Mouse (Mus musculus) spleen, postnatal 4 days (tissue): ENCODE data around the gene Adam19.

Source experiments
- DNase-seq, 2 experiments: peaks; one replicate each; pipeline ENCODE4 v3.0.0; 2022; ENCODE audit warnings: low spot score in 2 of 2

Adam19 gene

DNA sequence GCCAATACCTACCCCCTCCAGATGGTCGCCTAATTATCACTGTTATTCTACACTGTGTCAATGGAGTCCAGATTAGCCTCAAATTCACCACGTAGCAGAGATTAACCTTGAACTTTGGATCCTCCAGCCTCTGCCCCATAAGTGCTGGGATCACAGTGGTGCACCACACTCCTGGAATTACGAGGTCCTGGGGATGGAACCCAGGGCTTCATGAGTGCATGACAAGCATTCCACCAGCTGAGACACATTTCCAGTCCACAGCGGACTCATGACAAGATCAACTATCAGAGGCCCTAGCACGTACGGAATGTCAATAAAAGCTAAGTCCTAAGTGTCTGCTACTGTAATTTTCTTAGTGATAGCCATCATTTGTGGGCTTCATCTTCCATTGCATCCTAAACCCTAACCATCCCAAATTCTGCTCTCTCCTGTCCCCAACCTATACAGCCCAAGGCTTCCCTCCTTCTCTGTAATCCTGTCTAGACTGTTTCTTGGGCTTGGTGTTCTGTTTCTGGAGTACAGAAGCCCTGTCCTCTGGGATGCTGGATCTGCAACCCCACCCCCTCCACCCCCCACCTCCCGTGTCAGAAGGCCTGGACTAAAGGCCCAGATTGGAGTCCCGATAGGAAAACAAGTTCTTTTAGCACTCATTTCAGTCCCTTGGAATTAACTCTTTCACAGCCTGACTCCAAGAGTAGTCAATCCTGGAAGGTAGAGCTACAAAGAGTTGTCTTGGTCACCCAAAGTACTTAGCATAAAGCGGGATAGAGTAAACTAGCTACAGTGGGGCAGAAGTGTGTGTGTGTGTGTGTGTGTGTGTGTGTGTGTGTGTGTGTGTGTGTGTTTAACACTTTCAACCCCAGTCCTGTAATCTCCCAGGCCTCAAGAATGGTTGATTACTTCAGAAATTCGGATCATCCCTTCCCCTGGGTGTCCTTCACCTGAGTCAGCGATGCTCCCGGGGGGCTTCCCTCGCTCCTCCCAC, 589 bp upstream of the Adam19 start:
- no peak for DNase-seq

- DNase-seq = no peak
Observed at GRCm38 (mm10) chr11:46056770-46057411, 1.1 kb downstream of the Adam19 start.

DNA sequence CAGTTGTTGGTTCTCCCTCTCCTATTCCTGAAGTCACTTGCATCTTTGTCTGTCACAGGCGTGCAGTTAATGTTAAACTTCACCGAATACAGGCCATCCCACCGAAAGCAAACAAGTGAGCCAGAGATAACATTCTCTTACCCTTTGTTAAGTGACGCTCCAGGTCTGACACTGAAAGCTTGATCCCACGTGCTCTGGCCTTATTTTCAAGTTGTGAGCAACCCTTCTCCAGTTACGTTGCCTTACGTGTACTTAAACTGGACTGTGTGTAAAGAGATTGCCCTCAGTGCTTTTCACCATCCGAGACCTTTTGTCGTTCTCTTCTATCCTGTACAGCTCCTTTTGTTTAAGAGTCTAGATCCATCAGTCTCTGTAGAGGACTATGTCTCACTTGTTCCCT, 2.2 kb downstream of the Adam19 start:
- DNase-seq = no peak

DNA sequence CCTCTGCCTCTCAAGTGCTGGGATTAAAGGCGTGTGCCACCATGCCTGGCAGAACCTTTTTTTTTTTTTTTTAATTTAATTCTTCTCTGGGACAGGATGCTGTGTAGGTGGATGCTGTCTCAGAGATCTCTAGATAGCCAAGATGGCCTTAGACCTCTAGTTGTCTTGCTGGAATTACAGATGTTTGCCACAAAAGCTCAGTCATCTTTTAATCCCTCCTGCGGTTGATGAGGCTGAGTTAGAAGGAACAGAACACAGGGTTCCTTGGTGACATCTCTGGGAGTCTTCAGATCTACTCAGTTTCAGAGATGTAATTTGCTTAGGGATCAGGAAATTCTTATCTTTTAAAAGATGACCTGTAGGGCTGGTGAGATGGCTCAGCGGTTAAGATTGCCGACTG, 3.1 kb downstream of the Adam19 start:
- DNase-seq = no peak

- DNase-seq = no peak
Observed at GRCm38 (mm10) chr11:46059887-46060650, 4.3 kb downstream of the Adam19 start.

GRCm38 (mm10) chr11:46060651-46061020, 4.8 kb downstream of the Adam19 start:
- DNase-seq = no peak

GRCm38 (mm10) chr11:46061776-46062445, 6.1 kb downstream of the Adam19 start:
- no peak for DNase-seq

GRCm38 (mm10) chr11:46062569-46062968, 6.8 kb downstream of the Adam19 start:
- DNase-seq = no peak

- DNase-seq = no peak
Observed at GRCm38 (mm10) chr11:46062993-46063731, 7.4 kb downstream of the Adam19 start.

DNA sequence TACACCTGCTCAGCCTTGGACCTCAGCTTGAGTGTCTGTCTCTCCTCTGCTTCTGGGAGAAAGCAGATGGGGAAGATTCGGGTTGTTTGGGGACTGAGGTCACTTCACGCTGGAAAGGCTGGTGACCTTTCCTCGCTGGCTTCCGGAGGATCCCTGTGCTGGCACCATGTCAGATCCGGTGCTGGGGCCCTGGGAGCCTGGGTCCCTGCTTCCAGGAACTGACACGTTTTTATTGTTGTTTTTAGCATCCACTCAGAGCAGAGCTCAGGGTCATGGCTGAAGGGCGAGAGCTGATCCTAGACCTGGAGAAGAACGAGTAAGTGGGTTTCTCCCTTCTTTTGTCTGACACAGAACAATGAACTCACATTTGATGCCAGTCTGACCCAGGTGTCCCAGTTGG, 9.0 kb downstream of the Adam19 start:
- no peak for DNase-seq

GRCm38 (mm10) chr11:46065201-46066011, 9.6 kb downstream of the Adam19 start:
- DNase-seq = no peak

DNA sequence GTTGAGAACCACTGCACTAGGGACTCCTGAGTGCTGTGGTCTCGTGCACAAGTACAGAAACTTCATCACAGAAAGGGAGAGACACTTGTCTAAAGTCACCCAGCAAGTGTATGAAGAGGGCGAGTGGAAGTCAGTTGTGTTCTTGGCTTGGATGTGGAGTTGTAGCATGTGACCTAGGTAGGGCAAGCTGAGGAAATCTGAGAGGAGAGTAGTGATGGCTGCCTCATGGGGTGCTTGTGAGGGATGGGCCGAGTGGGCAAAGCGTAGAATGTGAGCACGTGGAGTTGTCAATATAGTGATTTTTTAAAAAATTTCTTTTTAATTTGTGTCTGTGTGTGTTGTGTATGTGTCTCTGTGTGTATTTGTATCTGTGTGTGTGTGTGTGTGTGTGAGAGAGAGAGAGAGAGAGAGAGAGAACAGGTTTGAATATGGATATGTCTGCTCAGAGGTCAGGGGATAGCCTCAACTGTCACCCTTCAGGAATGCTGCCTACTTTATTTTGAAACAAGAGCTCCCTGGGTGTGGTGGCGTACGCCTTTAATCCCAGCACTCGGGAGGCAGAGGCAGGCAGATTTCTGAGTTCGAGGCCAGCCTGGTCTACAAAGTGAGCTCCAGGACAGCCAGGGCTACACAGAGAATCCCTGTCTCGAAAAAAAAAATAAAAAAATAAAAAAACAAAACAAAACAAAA, 11.7 kb downstream of the Adam19 start:
- DNase-seq = no peak

DNA sequence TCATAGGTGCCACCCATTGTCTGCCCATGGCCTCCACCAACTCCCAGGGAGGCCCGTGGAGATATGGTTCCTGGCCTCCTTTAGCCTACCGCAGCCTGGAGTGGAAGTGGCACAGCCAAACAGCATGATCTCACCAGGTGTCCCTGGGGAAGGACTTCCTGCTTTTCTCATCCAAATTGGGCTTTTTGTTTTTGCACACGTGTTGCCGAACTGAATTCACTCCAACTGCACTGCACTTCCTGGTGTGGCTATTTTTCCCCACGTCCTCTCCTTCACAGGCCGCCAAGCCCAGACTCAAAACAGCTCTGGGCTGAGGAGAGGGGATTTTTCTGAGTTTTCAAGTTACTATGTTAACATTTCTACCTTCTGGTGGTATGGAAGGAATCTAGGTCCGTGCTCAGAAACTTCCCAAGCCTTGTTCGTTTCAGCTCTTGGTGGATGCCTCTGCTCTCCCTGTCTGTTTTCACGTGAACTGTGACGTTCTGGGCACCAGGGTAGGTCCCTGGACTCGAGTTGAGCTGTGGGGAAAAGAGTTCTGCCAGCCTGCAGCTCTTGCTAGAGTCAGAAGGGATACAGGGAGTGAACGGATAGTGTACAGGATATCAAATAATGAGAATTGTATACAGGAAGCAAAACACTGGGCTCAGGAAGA, 13.1 kb downstream of the Adam19 start:
- no peak for DNase-seq

- DNase-seq = no peak
Observed at GRCm38 (mm10) chr11:46069408-46070003, 13.7 kb downstream of the Adam19 start.

- DNase-seq = no peak
Observed at GRCm38 (mm10) chr11:46070161-46070560, 14.4 kb downstream of the Adam19 start.

DNA sequence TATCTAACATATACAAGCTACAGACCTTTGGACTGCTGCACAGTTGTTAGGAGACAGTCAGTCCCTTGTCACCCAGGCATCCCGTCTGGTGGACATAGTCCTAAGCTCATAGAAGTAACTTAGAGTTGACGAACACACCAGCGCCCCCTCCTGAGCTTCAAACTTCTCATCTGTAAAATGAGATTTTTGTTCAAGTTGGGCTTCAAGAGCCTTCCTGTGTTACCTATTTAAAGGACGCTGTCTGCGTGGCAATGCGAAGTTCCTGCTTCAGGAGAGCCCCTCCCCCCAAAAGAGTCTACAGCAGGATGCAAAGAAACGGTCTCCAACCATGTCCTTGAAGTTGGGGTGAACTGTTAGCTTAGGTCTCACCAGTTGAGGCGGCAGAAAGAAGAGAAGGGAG, 15.0 kb downstream of the Adam19 start:
- DNase-seq = no peak

DNA sequence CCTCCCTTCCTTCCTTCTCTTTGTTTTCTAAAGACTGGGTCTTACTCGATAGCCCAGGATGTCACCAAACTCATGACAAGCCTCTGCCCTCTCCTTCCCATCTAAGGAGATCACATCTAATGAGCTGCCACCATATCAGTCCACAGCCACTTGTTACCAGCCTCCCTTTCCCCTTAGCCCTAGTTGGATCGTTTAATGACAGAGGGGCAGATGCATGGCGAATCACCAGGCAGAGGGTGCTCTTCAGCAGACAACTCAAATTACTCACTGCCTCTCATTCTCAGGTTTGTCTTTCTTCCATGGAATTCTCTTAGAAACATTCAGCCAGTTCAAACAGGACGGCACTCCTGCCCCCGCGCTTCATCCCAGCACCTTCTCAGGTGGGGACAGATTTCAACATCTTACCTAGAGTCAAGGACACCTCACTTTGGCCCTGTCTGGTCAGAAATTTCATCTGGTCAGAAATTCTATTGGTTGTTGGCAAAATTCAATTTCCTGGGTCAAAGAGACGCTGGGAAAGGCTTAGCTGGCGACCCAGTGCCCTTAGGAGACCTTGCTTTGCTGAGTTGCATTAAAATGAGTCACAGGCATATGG, 16.8 kb downstream of the Adam19 start:
- DNase-seq = no peak
